Mouse (Mus musculus): ENCODE results near the gene Timm29.

- TF ChIP-seq CTCF (IDR thresholded peaks at IDR 0.05; ENCODE audit: borderline replicate concordance, control insufficient read depth, extremely low read depth, insufficient read depth, low read length, poor library complexity) (peak; percentile 7; the same call in 1 of the 2 replicates), POLR2A (IDR thresholded peaks at IDR 0.05; ENCODE audit: control insufficient read depth, extremely low read depth, insufficient read depth, low read length, poor library complexity) (no peak; the same call in 1 of the 2 replicates)
Observed at GRCm38 (mm10) chr9:21593122-21593721, 700 bp downstream of the Timm29 start.
